Mouse (Mus musculus) activated CD4-positive, CD25-positive, alpha-beta regulatory T cell, adult 4 months (primary cell): ENCODE results near the gene Eif3a. TPM values are rescaled to one million over a fixed set of nuclear protein-coding genes. Genes with fewer than 3 reads are reported as not detected.

Source experiments
- ATAC-seq: one replicate; pipeline ENCODE4 v1.8.0; 2017
- polyA plus RNA-seq, 2 experiments: library from polyadenylated mRNA; unstranded; fragments of 100-300 nt; shearing (Covaris generic); gene quantifications; one replicate each; pipeline ENCODE4 v1.2.1; 2017

The Eif3a gene
- polyA plus RNA-seq, result 100 to 1,000 TPM; 111 to 134 TPM

DNA sequence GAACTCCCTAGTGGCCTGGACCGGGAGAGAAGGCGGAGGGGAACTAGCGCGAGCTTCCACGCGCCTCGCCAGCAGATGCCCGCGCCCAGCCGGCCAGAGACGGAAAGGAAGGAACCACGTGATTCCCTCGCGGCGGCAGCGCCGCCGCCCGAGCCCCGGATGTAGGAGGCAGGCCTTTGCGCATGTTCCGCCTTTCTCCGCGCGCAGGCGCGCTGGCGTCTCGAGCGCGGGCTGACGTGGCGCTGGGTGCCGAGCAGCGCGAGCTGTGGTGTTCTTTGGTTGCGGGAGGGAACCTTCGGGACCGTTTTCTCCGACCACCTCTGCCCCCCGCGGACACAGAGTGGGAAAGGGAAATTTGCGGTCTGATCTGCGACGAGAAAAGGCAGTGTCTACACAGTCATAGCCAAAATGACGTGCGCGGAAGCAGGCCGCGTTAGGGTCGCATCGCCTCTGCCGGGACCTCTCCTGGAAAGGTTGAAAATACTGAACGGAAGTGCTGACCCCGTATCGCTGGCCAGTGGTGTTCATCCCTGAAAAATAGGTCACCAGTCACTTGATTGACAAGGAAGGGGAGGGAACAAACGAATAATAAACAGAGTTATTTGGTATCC is at the start of gene Eif3a:
TSS of gene Eif3a (minus strand) at position 108 of the 611 bp plus-strand sequence.
- ATAC-seq, result peak; percentile 84

DNA sequence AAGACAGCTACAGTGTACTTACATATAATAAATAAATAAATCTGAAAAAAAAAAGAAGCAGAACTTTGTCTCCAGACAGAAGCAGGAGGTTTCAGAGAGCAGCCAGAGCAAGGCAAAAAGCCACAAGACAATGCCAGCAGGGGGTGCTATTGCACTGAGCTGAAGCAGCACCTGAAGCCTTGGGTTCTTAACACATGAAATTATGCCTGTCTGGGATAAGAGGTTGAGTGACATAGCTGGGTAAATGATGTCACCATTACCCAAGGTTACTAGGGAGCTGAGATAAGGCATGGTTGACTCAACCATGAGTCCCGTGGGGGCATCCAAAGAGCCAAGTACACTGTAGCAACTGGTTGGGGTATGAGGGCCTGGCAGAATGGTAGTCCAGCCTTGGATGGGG is 47.3 kb upstream of the Eif3a start:
- ATAC-seq, result peak; percentile 56

DNA sequence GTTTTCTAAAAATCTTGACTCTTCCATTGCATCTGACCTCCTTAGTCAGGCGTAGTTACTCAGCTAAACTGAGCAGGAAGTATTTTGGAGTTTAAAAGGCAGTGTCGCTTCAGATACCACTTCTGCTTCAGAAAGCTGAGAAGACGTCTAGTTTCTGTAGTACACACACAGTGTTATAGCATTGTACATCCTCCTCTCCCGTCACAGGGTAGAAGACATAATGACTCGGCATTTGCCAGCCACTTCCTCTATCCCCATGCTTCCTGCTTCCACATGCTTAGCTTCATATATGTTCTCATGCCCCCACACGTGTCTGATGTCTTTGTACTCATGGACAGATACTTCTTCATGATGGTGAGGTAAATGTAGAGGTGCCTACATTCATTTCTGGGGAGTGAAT is 28.2 kb upstream of the Eif3a start:
- no peak for ATAC-seq

DNA sequence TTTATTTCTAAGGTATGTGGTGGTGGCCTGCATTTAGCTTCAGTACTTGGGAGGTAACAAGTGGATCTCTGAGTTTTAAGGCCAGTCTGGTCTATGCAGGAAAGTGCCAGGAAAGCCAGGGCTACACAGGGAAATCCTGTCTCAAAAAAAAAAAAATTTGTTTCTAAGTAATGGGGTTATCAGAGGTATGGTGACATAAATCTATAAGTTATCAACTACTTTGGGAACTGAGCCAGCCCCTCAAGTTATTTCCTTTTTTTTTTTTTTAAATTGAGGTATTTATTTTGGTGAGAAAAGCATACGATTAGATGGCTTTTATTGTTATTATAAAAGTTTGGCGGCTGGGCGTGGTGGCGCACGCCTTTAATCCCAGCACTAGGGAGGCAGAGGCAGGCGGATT is 22.7 kb upstream of the Eif3a start:
- no peak for ATAC-seq

DNA sequence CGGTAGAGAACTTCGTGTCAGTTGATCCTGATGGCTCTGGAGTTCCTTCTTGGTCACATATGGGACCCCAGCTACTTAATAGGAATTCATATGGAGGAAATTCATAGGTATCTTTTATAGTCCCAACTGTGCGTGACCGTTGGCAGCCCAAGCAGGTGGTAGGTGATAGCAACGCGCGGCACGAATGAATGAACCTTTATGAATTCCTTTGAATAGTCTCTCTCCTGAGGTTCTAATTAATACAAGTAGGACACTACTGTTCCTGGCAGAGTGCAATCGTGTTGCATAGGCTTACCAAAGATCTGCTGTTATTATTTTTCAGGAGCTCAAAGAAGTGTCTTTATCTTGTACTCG is 21.6 kb upstream of the Eif3a start:
- no peak for ATAC-seq

DNA sequence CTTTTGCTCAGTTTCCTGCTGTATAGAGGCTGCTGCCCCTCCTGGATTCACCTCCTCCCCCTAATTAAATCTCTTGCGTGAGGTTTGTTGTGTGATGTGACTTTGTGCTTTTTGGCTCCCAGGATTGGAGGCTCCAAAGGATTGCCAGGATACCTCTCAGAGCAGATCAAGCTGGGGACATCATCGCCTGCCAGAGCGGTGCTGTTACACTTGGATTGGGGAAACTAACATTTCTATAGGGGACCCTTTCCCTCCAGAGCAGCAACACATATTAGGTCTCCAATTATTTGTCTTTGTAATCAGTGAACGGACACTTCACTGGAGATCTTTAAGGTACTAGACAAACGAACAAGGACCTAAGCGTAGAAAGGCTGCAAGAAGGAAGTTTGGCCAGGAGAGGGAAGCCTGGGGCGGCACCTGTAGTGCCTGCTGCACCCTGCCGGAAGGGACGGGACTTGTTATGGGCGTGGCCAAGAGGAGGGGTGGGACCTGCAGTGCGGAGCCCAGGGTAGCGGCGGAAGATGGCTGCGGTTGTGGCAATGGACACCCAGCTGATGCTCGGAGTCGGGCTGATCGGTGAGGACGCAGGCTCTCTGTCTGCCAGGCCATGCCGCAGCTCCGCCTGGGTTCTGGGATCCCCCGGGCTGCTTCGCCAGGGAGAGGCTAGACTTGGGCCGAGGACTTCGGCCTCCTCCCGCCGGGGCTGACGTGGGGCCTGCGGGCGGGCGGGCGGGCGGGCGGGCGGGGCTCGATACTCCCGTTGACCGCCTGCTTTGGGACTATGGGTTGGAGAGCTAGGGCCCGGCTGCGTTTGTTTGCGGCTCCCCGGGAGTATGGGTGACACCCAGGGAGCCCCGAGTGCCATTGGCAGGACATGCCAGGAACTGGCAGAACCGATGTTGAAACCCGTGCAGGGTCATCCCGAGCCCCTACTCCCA is 20.9 kb upstream of the Eif3a start, which contains the start of gene Fam45a:
TSS of gene Fam45a (plus strand) at position 488 of the 938 bp plus-strand sequence.
- ATAC-seq, result peak; percentile 100

DNA sequence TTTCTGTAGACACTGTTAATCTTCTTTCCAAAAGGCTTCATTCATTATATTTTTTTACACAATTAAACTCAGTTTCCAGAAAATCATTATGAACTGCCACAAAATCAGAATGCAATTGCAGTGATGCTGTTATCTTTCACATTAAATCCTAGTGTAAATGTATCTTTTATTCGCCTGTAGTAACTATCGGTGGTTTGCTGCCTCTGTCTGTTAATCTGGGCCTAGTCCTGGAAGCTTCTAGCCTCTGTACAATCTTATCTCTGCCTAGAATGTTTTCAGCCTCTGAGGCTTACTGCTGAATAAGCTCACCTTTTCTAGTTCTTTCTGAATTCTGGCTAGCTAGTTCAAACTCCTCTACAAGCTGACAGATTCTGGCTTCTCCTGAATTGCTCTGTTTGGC is 19.5 kb upstream of the Eif3a start:
- no peak for ATAC-seq

DNA sequence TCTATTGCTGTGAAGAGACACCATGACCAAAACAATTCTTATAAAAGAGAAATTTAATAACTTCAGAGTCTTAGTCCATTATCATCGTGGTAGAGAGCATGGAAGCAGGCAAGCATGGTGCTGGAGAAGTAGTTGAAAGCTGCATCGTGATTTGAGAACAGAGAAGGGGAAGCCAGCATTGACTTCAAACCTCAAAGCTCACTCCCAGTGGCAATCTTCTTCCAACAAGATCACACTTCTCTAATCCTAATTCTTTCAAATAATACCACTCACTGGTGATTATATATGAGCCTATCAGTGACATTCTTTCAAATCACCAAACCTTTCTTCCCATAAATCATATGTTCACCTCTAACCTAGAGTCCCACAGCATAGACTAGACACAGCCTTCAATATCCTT is 14.4 kb upstream of the Eif3a start:
- no peak for ATAC-seq

DNA sequence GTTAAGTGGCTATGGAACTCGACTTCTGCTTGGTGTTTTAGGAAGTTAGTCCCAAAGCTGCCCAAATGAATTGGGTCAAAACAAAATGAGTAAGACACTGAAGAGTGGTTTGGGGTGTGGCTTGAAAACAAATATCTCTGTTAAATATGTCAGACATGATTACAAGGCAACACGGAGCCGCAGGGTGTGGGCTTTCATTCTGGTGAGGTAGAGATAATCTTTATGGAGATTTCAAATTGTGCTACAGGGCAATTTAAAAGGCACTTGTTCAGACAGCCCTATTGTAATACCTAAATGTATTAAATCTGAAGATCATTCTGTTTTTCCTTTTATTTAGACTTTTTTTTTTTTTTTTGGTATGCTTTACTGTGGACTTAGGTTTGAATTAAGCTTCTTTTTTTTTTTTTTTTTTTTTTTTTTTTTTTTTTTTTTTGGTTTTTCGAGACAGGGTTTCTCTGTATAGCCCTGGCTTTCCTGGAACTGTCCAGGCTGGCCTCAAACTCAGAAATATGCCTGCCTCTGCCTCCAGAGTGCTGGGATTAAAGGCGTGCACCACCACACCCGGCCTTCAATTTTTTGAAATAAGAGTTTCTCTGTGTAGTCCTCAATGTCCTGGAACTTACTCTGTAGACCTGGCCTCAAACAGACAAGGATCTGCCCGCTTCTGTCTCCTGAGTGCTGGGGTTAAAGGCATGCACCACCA is 9.6 kb upstream of the Eif3a start:
- ATAC-seq, result no peak

DNA sequence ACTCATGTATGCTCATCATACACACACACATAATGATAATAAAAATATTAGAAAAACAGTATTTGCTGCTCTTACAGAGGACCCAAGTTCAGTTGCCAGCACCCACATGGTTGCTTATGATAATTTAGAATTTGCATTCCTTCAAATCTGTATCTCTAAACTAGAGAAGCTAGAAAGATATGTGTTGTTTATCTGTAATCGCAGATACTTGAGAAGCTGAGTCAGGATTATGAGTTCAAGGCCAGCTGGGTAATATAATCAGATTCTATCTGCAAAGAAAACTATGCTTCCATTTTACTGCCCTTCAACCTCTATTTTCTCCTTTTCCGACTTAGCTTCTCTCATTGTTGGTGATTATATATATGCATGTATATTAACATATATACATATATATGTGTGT is 7.0 kb upstream of the Eif3a start:
- ATAC-seq, result no peak

DNA sequence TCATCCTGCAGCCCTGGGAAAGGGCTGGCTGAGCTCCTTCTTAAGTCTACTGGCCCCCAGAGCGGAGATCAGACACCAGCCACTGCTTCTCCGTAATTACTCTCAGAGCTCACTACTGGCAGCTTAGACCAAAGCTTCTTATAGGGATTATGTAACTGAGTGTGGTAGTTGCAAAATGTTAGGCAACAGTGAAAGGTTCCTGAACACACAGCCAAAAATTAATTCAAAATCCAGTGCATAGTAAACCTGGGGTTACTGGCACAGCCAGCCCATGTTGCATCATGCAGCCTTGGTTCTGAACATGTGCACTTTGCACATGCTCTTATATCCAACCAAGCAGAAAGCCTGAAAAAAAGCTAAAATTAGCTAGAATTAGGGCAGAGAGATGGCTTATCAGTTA is 4.8 kb upstream of the Eif3a start:
- no peak for ATAC-seq

DNA sequence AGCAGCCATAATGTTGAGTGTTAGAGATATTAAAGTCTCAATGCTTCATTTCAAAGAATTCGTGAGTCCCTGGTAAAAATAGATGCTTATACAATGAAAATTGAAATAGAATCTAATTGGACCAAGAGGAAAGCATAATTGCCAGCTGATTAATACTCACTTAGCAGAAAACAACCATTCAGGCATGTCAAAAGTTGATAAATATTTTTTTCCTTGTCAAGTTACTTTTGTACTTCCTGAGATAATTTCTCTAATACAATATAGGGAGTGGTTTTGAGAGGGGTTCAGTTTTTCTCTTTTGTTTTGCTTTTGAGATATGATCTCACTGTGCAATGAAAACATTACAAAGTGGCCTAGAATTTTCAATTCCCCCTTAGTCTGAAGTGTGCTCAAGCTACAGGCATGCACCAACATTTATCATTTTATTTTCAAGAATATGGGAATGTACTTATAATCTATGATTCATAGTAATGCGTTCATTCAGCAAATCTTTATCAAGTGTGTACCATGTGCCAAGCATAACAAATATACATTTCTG is 2.8 kb upstream of the Eif3a start:
- ATAC-seq, result no peak

DNA sequence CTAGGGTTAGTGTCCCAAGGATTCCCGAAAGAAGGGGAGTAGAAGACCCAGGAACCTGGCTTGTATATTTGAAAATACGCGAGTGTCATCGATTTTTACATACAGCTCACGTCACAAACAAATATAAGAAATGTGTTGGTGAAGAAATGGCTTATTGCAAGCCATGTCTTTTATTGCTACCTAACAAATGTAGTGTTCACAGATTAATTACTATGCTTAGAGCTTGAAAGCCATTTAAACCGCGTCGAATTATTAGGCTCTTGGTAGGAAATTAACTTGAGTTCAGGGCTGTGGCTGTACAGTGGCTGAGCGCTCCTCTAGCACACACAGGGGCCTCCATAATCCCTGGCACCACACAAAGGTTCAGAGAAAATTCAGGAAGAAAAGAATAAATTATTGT is 706 bp upstream of the Eif3a start:
- ATAC-seq, result no peak

DNA sequence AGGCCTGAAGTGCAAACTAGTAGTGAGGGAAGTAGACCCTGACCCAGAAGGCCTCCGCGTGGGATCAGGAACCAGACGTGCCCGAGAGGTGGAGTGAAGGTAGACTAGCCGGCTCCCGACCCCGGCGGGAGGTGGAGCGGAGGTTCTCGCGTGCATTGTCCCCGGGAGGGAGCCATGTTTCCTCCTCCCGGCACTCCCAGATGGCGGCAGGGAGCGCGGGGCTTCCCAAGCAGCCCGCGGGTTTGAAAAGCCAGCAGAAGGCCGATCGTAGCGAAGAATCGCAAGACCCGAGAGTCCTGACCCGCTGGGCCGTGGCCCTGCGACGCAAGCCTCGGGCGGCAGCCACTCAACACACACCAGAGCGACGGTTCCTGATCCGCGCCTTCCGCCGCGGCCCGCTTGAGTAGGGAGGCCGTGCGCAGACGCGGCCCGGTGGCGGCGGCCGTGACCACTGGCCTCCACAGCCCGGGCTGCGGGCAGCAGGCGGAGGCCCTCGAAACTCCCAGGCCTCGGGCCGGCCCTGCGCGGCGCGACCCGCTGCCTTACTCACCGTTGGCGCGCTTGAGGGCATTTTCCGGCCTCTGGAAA is 445 bp downstream of the Eif3a start:
- ATAC-seq, result peak; percentile 55

DNA sequence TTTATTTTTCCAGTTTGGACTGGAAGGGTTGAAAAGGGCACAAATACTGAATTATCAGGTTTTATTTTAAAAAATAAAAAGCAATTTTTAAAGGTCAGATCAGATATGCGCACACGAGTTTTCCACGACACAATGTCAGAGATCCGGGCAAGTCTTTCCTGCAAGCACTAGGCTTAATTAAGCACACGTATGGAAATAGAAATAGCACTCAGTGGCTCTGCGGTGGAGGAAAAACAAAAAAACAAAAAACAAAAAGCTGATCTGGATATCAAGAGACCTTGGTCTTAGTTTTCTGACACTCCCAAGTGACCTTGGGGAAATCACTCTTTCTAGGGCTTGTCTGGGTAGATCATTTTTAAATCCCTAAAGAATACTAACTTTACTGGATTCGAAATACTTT is 1.0 kb downstream of the Eif3a start:
- ATAC-seq, result no peak

DNA sequence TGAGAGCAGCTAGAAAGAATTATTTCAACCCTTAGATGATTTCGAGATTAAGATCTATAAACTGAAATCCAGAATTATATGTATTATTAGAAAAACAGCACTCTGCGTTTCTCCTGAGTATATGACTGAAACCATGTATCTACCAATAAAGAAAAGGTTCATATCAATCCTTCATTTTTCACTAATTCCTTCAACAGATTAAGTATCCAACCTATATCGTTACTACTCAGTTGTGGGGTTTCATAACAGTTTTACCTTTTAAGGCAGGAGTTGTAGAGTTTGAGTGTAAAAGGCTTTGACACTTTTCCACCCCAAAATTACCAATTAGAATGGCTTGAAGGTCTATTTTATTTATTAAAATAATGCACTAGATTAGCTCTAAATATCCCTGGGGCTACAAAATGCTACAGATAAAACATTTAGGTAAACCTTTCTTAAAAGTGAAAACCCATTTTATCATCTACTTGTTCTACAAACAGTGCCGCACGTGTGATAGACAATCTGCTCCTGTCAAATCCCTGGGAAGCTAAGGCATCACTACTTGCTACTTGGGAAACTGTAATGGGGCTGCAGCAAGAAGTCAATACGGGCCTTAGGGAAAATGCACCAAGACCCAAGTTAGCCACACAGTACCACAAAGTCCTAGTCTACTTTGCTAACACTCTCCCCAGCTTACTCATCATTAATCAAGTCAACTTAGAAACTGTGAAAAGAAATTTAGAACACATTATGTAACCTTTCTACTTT is 2.1 kb downstream of the Eif3a start:
- no peak for ATAC-seq

DNA sequence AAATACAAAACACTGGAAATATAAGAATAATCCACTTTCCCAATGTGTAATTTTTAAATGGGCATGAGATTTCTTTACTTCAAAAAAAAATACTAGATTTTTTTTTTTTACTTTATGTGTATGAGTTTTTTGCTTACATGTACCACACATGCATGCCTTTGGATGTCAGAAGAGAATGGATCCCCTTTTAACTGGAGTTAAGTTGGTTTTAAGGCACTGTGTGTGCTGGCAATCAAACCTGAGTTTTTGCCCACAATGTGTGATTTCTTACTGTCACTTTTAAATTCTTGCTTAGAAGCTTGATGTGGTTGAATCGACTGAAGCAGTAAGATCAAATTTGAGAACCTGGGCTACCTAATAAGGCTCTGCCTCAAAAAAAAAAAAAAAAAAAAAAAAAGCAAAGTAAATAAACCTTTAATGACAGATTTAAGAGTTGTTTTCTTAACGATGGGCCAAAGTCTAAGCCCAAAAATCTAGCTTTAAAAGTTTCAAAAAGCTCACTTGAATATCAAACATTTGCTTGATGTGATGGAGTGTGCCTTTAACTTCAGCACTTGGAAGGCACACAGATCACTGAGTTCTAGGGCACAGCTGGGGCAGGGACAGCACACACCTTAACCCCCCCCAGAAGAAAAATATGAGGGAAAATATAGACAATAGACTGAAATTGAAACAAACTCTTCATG is 2.9 kb downstream of the Eif3a start:
- ATAC-seq, result no peak

DNA sequence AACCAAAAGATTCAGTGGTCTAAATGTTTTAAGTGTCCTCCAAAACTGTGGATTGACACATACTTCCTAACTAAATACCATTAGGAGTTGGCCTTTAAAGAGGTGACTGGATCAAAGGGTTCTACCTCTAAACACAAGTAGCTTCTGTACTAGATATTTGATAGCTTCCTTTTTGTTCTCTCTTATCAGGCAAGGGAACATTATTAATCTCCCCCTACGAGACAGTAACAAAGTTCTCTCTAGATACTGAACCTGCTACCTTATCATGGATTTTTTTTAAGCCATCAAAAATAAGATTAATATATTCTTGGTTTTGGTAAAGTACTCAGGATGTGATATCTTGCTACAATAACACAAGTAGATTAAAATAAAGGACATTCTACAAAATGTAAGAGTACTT is 5.7 kb downstream of the Eif3a start:
- ATAC-seq, result no peak

DNA sequence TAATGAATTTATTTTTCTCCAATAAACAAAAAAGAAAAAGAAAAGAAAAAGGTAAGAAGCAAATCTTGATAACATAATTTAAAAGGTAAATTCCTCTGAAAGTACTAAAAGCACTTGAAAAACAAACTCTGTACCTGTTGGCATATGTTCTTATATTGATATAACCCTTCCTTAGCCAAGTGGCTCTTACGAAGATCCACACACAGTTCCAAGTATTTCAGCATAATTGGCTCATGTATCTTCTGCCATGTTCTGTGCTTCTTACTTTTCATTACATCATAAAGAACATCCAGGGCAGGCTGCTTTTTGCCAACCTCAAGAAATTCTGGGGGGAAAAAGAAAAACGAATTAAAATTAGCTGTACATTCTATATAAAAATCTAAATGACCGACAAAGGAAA is 8.4 kb downstream of the Eif3a start:
- ATAC-seq, result no peak

DNA sequence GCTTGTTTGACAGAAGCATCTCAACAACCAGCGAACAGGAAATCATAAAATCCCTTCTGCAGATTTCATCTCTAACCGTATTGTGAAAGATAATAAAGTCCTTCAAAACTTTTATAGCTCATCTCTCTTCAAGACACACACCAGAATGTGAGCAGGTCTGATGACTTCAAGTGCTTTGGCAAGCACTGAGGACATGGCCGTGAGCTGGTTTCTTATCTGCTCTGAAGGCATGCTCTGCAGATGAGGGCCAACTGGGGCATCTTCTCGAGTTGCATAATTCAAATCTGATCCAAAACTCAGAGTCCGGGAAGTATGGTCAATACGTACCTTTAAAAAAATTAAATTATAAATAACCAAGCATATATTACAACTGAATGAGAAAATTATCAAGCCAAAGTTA is 17.1 kb downstream of the Eif3a start:
- ATAC-seq, result no peak
